Comparison of ENCODE assay signal across 8 mouse cellular contexts in genomic region chrX:155337567-155337904, GRCm38 (mm10). TPM values are rescaled to one million over a fixed set of nuclear protein-coding genes. Genes with fewer than 3 reads are reported as not detected.
A peak's percentile ranks its signal among the peaks of the same experiment; 100 is the strongest.
DNase-seq lines count a peak whose midpoint lies in the region; ATAC-seq and TF ChIP-seq lines count a peak whose summit lies in the region.

No protein-coding gene starts in this region.

- DNase-seq in lung, adult 2 months: no peak
- no peak for DNase-seq in lung, postnatal 25 days (ENCODE audit: low spot score)
- no peak for DNase-seq in intestine, embryonic 14.5 days (ENCODE audit: low spot score)
- no peak for DNase-seq in embryo, embryonic 10 days (ENCODE audit: low spot score)
- no peak for DNase-seq in gastrocnemius, postnatal 14 days
- no peak for DNase-seq in left cerebral cortex, postnatal 10 days (ENCODE audit: extremely low spot score in 1 of 2, low spot score in 2 of 2)

- intact Hi-C loops in gastrocnemius, postnatal 14 days (cut with DNase I; ENCODE audit: low total_unique reads): no loop called here
- intact Hi-C loops in left cerebral cortex, postnatal 10 days (cut with DNase I): no loop called here

- TF ChIP-seq CTCF in lung, adult 2 months (IDR thresholded peaks at IDR 0.05; ENCODE audit: insufficient read depth, low read length): no peak

- TF ChIP-seq POLR2A in lung, adult 2 months (IDR thresholded peaks at IDR 0.05; ENCODE audit: borderline replicate concordance, extremely low read depth, low read depth, low read length): no peak

- WGBS in lung, adult 2 months: 35% methylated on average over 7 of the region's 7 CpGs
- WGBS in embryonic facial prominence, embryonic 12.5 days: 26% methylated on average over 7 of the region's 7 CpGs
- WGBS in intestine, embryonic 14.5 days: 20% methylated on average over 7 of the region's 7 CpGs
- WGBS in neural tube, embryonic 12.5 days: 26% methylated on average over 7 of the region's 7 CpGs

- no peaks in the 10 kb centered on the region for H3K27me3 ChIP-seq in embryonic facial prominence, embryonic 12.5 days
- H3K27me3 ChIP-seq in intestine, embryonic 14.5 days (replicated peaks; ENCODE audit: control insufficient read depth, insufficient read depth, low read length): no peaks in the 10 kb centered on the region
- no peaks in the 10 kb centered on the region for H3K27me3 ChIP-seq in neural tube, embryonic 12.5 days (replicated peaks)

- no peaks in the 10 kb centered on the region; the same call in 1 of the 2 replicates for H3K4me1 ChIP-seq in lung, adult 2 months (ENCODE audit: control insufficient read depth, insufficient read depth, low read length)
- H3K4me1 ChIP-seq in embryonic facial prominence, embryonic 12.5 days: no peaks in the 10 kb centered on the region
- H3K4me1 ChIP-seq in intestine, embryonic 14.5 days (replicated peaks; ENCODE audit: control insufficient read depth, insufficient read depth, low read length): no peaks in the 10 kb centered on the region
- H3K4me1 ChIP-seq in neural tube, embryonic 12.5 days: no peaks in the 10 kb centered on the region

- peak overlapping the region; percentile 41 for H3K4me2 ChIP-seq in embryonic facial prominence, embryonic 12.5 days (replicated peaks)
- peak overlapping the region; percentile 46 for H3K4me2 ChIP-seq in intestine, embryonic 14.5 days (ENCODE audit: low read length)
- H3K4me2 ChIP-seq in neural tube, embryonic 12.5 days (replicated peaks): peak overlapping the region; percentile 59

- peak overlapping the region; percentile 87 for H3K4me3 ChIP-seq in lung, adult 2 months (replicated peaks; ENCODE audit: extremely low read depth, low read depth, low read length)
- peak overlapping the region; percentile 52 for H3K4me3 ChIP-seq in embryonic facial prominence, embryonic 12.5 days
- peak overlapping the region; percentile 52 for H3K4me3 ChIP-seq in intestine, embryonic 14.5 days (ENCODE audit: low read depth, low read length)
- peak overlapping the region; percentile 52 for H3K4me3 ChIP-seq in neural tube, embryonic 12.5 days

- ATAC-seq in embryonic facial prominence, embryonic 12.5 days (ENCODE audit: insufficient number of reproducible peaks, insufficient read depth, low FRiP score, low TSS enrichment): peak; percentile 7; the same call in 1 of the 2 replicates
- no peak for ATAC-seq in intestine, embryonic 14.5 days (replicated peaks; ENCODE audit: low FRiP score, low TSS enrichment, low read depth)
- ATAC-seq in neural tube, embryonic 12.5 days (ENCODE audit: low FRiP score, low read depth): no peak

- peaks cover 6% of the 10 kb centered on the region; the same call in 1 of the 2 replicates for H3K36me3 ChIP-seq in embryonic facial prominence, embryonic 12.5 days
- H3K36me3 ChIP-seq in intestine, embryonic 14.5 days (ENCODE audit: control insufficient read depth, insufficient read depth, low read length): no peaks in the 10 kb centered on the region; the same call in 1 of the 2 replicates
- H3K36me3 ChIP-seq in neural tube, embryonic 12.5 days: no peaks in the 10 kb centered on the region

- H3K9me3 ChIP-seq in embryonic facial prominence, embryonic 12.5 days: no peaks in the 10 kb centered on the region
- H3K9me3 ChIP-seq in intestine, embryonic 14.5 days (ENCODE audit: control insufficient read depth, low read length): no peaks in the 10 kb centered on the region
- H3K9me3 ChIP-seq in neural tube, embryonic 12.5 days: no peaks in the 10 kb centered on the region

- H3K27ac ChIP-seq in embryonic facial prominence, embryonic 12.5 days: peak overlapping the region; percentile 81
- H3K27ac ChIP-seq in intestine, embryonic 14.5 days (ENCODE audit: low read depth): peak overlapping the region; percentile 81
- no peak overlapping the region for H3K27ac ChIP-seq in neural tube, embryonic 12.5 days

- peak overlapping the region; percentile 63 for H3K9ac ChIP-seq in embryonic facial prominence, embryonic 12.5 days
- peak overlapping the region; percentile 60 for H3K9ac ChIP-seq in intestine, embryonic 14.5 days (ENCODE audit: low read length)
- H3K9ac ChIP-seq in neural tube, embryonic 12.5 days: peak overlapping the region; percentile 58

RNA-seq across cellular contexts. Expression of gene Prdx4, which starts 3.0 kb away (rescaled TPM):
- 55.5 and 56.0 TPM in 2 replicates for polyA plus RNA-seq in lung, adult 2 months (2012; rRNA removed)
- polyA plus RNA-seq in embryonic facial prominence, embryonic 12.5 days (2016; fragmentation: Nextera tagmentation; extraction: Ambion mirVana): 240 and 253 TPM in 2 replicates
- 269 and 282 TPM in 2 replicates for polyA plus RNA-seq in intestine, embryonic 14.5 days (2014; fragmentation: Nextera tagmentation; extraction: Ambion mirVana)
- 170 and 174 TPM in 2 replicates for polyA plus RNA-seq in neural tube, embryonic 12.5 days (2016; fragmentation: Nextera tagmentation; extraction: Ambion mirVana)
- total RNA-seq in gastrocnemius, postnatal 14 days (2021): 10 to 100 TPM; 22.8 to 24.3 TPM
- 10 to 100 TPM; 32.1 to 34.3 TPM for total RNA-seq in left cerebral cortex, postnatal 10 days (2021)
